Mouse (Mus musculus) lung, adult 2 months (tissue): ENCODE measurements at regions not wholly inside any gene's neighbourhood (a gene's known extent, or its start where the extent isn't known, plus 50 kb on each side); places are given as distances from the start of the nearest gene placed in this dataset.

Experiments used
- CTCF ChIP-seq: fragments of 200-500 bp; IDR thresholded peaks from 2 replicates; pipeline ENCODE4 v1.5.1; 2011; ENCODE audit warnings: mild to moderate bottlenecking, low read length, control low read depth; ENCODE audit not compliant: insufficient read depth
- POLR2A ChIP-seq: fragments of 200-500 bp; IDR thresholded peaks from 2 replicates; pipeline ENCODE4 v1.6.1; 2011; ENCODE audit warnings: low read depth, mild to moderate bottlenecking, control low read depth, low read length, borderline replicate concordance; ENCODE audit errors: extremely low read depth

- no peak for TF ChIP-seq POLR2A
- no peak for TF ChIP-seq CTCF
Measured at GRCm38 (mm10) chr12:106688156-106688740, 678.2 kb downstream of the Vrk1 start.
